Mouse (Mus musculus): Measurements from ENCODE around the gene Xlr5c. TPM values are rescaled to one million over a fixed set of nuclear protein-coding genes. Genes with fewer than 3 reads are reported as not detected.
"Not testable (repeated sequence)": the region's sequence is repeated elsewhere in the genome, so short reads cannot be mapped to it uniquely, and the experiment has no call there.

Xlr5c gene
- polyA plus RNA-seq (2015; fragmentation: Nextera tagmentation; extraction: Ambion mirVana) = not detected in 2 replicates

DNA sequence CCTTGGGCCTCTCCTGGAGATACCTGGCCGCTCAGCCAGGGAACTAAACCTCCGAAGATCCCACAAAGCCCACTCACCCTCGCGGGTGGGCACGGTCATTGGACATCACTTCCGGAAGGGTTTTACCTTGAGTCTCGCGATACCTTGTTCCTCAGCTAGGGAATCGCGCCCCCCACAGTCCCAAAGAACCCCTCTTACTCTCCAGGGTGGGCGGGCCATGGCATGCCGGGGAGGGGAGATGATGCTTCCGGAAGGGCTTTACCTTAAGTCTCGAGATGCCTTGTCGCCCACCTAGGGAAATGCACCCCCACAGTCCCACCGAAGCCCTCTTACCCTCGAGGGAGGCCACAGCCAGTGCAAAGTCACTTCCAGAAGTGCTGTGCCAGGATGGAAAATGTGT is at the start of gene Xlr5c, which contains the start of gene Xlr5a:
Gene Xlr5c (minus strand): TSS at position 101 of the 400 bp plus-strand sequence.
Gene Xlr5a (minus strand): TSS at position 101 of the 400 bp plus-strand sequence.
- not testable (repeated sequence) for H3K27ac ChIP-seq (replicated peaks); H3K4me2 ChIP-seq (replicated peaks); H3K36me3 ChIP-seq; ATAC-seq (replicated peaks); H3K9me3 ChIP-seq; H3K4me1 ChIP-seq; H3K27me3 ChIP-seq; H3K4me3 ChIP-seq; H3K9ac ChIP-seq (replicated peaks)
- WGBS = 93% methylated on average over 15 of the region's 17 CpGs

DNA sequence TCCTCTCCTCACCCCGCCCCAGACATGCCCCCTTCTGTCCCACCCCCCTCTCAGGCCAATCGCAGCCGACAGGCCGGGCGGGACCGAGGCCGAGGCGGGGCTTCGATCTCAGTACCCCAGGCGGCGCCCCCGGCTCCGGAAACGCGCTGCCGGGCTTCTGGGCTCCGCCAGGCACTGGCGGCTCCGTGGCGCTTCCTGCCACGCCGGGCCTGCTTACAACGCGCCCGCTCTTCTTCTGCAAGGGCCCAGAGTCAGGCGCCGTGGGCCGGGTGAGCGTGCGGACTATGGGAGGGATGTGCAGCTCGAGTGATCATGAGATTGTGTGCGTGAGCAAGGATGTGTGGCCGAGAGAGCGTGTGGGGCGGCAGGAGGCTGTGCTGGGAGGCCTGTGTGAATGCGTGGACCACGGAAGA is 49.7 kb upstream of the Xlr5c start, which contains the start of gene Zfp275:
Gene Zfp275 (plus strand): TSS at position 139 of the 413 bp plus-strand sequence.
- Histone ChIP-seq H3K9ac (replicated peaks) (peak within 1 kb of the TSS; percentile 71), H3K36me3 (no peaks in the 10 kb centered on the region), H3K27ac (replicated peaks) (peak within 1 kb of the TSS; percentile 77), H3K4me1 (peaks cover 5% of the 10 kb centered on the region), H3K27me3 (no peaks in the 10 kb centered on the region), H3K4me3 (peak within 1 kb of the TSS; percentile 54), H3K4me2 (replicated peaks) (peak within 1 kb of the TSS; percentile 51), H3K9me3 (no peaks in the 10 kb centered on the region)
- 28% methylated on average over 37 of the region's 37 CpGs for whole genome bisulfite sequencing
- ATAC-seq (replicated peaks) = peak; percentile 98

DNA sequence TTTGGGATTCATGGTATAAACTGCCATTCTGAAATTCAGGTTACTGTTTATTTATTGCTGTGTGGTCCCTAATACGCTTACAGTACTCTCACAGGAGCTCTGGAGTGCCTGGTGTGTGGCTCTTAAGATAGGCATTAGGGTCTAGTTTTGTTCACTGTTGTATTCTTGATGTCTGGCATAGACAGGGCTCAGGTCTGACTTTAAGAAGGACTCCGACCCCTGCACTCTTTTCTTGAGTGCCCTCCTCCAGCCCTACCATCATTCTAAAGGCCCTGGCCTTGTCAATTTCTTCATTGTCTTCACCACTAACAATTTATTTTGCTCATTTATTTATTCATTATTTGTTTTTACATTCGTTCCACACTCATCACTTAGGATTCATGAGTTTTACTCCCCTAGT is 49.3 kb upstream of the Xlr5c start:
- no peak overlapping the region for H3K27ac ChIP-seq (replicated peaks)
- peak overlapping the region; percentile 71; the same call in 1 of the 2 replicates for H3K9ac ChIP-seq (replicated peaks)
- no peaks in the 10 kb centered on the region for H3K9me3 ChIP-seq
- peak overlapping the region; percentile 54 for H3K4me3 ChIP-seq
- 39% methylated on average over 3 of the region's 3 CpGs for WGBS
- ATAC-seq (replicated peaks) = peak; percentile 44
- H3K27me3 ChIP-seq = no peaks in the 10 kb centered on the region
- H3K4me1 ChIP-seq = peaks cover 5% of the 10 kb centered on the region
- no peaks in the 10 kb centered on the region for H3K36me3 ChIP-seq
- peak overlapping the region; percentile 51 for H3K4me2 ChIP-seq (replicated peaks)

DNA sequence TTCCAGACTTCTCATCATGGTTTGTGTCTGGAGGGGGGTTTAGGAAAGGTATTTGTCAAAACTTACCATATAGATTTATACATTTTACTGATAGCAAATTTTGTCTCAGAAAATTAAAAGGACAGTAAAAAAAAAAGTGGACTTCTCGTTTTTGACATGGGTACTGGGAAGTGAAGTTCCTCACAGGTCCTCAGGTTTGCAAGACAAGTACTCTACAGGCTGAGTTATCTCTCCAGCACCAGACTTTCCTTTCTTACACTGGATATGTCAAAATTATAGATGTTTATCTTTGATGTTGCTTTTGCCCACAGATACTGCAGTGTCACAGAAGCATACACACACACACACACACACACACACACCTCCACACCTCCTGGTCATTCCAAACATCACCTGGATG is 48.7 kb upstream of the Xlr5c start:
- Histone ChIP-seq H3K27me3 (no peaks in the 10 kb centered on the region), H3K4me3 (no peak overlapping the region), H3K36me3 (no peaks in the 10 kb centered on the region), H3K27ac (replicated peaks) (no peak overlapping the region), H3K9me3 (no peaks in the 10 kb centered on the region), H3K4me2 (replicated peaks) (no peak overlapping the region), H3K9ac (replicated peaks) (no peak overlapping the region), H3K4me1 (peaks cover 5% of the 10 kb centered on the region)
- no peak for ATAC-seq (replicated peaks)
- WGBS = 58% methylated on average over 1 of the region's 1 CpGs

DNA sequence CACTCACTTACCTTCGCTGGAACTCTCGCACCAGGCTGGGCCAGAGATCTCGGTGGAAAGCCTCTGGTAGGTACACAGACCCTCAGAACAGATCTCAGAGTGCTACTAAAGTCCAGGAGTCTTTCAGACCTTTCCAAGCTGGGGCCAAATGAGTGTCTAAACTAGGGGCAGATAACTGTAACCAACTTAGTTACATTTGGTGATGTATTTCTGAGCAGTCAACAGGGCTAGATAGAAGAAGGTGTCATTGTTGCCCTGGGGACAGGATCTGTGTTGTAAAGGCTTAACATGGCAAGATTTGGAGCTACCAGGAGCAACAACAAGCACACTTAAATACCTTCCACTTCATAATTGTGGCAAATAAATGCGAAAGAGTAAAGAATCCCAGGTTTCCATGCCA is 44.0 kb upstream of the Xlr5c start, which contains the start of gene Gm45015:
Gene Gm45015 (minus strand): TSS at position 101 of the 400 bp plus-strand sequence.
- H3K4me1 ChIP-seq = no peaks in the 10 kb centered on the region
- H3K27me3 ChIP-seq = no peaks in the 10 kb centered on the region
- no peak within 1 kb of the TSS for H3K4me2 ChIP-seq (replicated peaks)
- H3K36me3 ChIP-seq = no peaks in the 10 kb centered on the region
- WGBS = 82% methylated on average over 4 of the region's 4 CpGs
- ATAC-seq (replicated peaks) = no peak
- H3K9ac ChIP-seq (replicated peaks) = no peak within 1 kb of the TSS
- no peak within 1 kb of the TSS for H3K4me3 ChIP-seq
- no peak within 1 kb of the TSS for H3K27ac ChIP-seq (replicated peaks)
- H3K9me3 ChIP-seq = no peaks in the 10 kb centered on the region

DNA sequence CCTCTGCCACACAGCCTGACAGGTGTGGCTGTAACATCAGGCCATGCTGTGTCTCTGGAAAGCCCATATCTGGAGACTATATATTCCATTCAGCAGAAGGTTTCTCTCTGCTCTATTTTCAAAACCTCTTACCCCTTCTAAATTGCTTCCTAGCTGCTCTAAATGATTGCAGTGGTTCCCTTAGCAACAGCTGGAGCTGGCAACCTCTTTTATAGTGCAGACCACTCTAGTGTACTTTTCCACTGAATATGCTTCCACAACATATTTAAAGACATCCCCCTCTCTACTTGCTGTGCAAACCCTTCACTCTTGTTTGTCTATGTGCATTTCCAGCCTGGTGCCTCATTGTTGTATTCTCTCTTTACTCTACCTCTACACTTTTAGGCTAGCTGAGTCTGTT is 40.8 kb upstream of the Xlr5c start:
- Histone ChIP-seq H3K27me3 (no peaks in the 10 kb centered on the region), H3K27ac (replicated peaks) (no peak overlapping the region), H3K4me3 (no peak overlapping the region), H3K4me2 (replicated peaks) (no peak overlapping the region), H3K36me3 (no peaks in the 10 kb centered on the region), H3K9ac (replicated peaks) (no peak overlapping the region), H3K9me3 (no peaks in the 10 kb centered on the region), H3K4me1 (no peaks in the 10 kb centered on the region)
- no peak for ATAC-seq (replicated peaks)

DNA sequence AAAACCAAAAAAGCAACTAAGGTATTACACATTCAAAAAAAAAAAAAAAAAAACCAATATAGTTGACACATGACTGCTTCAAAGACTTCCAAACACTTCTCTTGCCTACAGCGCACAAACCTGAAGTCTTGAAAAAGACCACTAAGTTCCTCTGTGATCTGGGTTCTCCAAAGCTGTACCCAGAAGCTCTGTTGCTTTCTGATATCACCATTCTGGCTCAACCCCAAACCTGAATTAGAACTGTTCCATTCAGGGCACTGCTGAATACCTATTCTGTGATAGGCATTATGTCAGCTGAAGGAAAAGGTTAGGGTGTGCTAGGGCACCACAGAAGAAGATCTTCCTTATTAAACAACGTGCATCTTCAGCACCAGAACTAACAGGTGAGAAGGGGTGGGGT is 34.4 kb upstream of the Xlr5c start:
- ATAC-seq (replicated peaks) = no peak

DNA sequence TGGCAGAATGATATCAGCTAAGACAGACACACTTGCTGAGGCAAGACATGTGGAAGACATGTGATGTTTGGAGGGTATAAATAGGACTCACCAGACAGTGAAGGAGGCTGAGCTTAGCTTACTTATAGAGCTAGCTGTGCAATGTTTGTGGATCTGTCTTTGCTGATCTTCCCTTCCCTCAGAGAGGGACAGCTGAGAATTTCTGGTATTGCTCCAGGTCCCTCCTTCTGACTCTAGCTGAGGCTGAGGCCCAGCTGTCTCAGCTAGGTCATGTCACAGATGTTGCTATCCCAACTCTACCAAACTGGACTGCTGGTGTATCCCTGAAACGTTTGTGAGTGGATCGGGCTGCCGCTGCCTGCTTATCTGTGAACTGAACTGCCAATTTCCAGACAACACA is 28.3 kb upstream of the Xlr5c start:
- Histone ChIP-seq H3K9ac (replicated peaks) (no peak overlapping the region), H3K27ac (replicated peaks) (no peak overlapping the region), H3K4me2 (replicated peaks) (no peak overlapping the region), H3K4me3 (no peak overlapping the region), H3K9me3 (no peaks in the 10 kb centered on the region), H3K36me3 (no peaks in the 10 kb centered on the region), H3K27me3 (no peaks in the 10 kb centered on the region), H3K4me1 (no peaks in the 10 kb centered on the region)
- no peak for ATAC-seq (replicated peaks)
- 74% methylated on average over 3 of the region's 3 CpGs for WGBS

More for the DNA sequence above, 34.4 kb upstream of the Xlr5c start:
- no peak overlapping the region for H3K4me3 ChIP-seq
- WGBS = 81% methylated on average over 2 of the region's 2 CpGs
- H3K27ac ChIP-seq (replicated peaks) = no peak overlapping the region
- H3K9ac ChIP-seq (replicated peaks) = no peak overlapping the region
- no peaks in the 10 kb centered on the region for H3K27me3 ChIP-seq
- no peaks in the 10 kb centered on the region for H3K9me3 ChIP-seq
- no peak overlapping the region for H3K4me2 ChIP-seq (replicated peaks)
- no peaks in the 10 kb centered on the region for H3K36me3 ChIP-seq
- H3K4me1 ChIP-seq = no peaks in the 10 kb centered on the region

DNA sequence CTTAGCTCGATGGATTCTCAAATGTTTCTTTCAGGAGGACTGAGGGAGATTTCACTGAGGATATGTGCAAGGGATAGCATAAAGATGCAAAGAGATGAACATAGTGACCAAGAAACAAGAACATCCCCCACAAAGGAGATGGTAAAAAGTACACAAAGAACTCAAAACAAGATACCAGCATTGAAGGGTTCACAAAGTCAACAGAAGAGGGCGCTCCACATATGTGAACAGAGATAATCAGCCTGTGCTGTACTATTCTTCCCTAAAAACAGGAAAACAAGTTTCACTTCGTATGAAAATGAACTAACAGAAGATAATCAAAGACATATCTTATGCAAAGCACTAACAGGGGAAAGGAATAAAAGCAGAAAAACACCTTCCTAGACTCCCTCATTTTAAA is 19.7 kb upstream of the Xlr5c start:
- no peak overlapping the region for H3K9ac ChIP-seq (replicated peaks)
- H3K27me3 ChIP-seq = no peaks in the 10 kb centered on the region
- no peak overlapping the region for H3K27ac ChIP-seq (replicated peaks)
- H3K4me3 ChIP-seq = no peak overlapping the region
- no peak overlapping the region for H3K4me2 ChIP-seq (replicated peaks)
- no peak for ATAC-seq (replicated peaks)
- WGBS = 47% methylated on average over 3 of the region's 3 CpGs
- H3K36me3 ChIP-seq = no peaks in the 10 kb centered on the region
- no peaks in the 10 kb centered on the region for H3K4me1 ChIP-seq
- H3K9me3 ChIP-seq = no peaks in the 10 kb centered on the region

DNA sequence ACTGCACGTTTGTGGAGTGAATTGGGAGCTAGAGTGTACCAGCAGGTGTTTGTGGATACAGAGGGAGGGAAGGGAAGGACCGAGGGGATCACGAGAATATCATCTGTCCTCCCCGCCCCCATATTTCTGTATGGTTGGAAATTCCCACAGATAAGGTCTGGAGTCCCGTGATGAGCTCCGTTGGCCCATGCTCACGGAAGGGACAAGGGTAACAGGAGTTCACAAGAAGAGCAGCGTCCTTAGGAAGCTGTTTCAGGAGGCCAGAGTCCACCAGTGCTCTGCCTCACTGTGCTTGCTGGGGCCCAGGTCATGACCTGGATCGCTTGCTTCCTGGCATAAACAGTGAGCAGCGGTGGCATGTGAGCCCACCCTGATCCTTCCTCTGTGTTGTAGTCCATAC is 3.0 kb upstream of the Xlr5c start:
- not testable (repeated sequence) for H3K4me1 ChIP-seq; H3K4me2 ChIP-seq (replicated peaks); H3K4me3 ChIP-seq; H3K36me3 ChIP-seq; H3K9ac ChIP-seq (replicated peaks); H3K27me3 ChIP-seq; ATAC-seq (replicated peaks); H3K27ac ChIP-seq (replicated peaks); H3K9me3 ChIP-seq
- 81% methylated on average over 9 of the region's 10 CpGs for WGBS

DNA sequence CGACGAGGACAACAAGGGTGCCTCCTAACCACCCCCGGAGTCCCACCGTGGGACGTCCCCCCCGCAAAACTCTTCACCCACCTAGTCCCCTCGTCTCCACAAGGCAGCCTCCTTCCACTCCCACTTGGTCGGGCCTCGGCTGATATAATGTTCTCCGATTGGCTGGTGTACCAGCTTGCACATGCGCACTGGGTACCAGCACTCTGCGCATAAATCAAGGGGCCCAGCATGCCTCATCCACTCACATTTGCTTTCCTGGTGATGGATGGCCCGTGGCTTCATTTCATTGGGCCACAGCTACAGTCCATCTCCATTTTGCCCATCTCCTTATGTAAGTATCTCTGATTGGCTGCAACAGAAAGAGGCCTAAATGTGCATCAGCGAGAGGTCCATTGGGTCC is 27.5 kb downstream of the Xlr5c start, which contains the start of gene Xlr3c:
Gene Xlr3c (minus strand): TSS at position 121 of the 400 bp plus-strand sequence.
- not testable (repeated sequence) for H3K27ac ChIP-seq (replicated peaks); H3K4me2 ChIP-seq (replicated peaks); H3K9ac ChIP-seq (replicated peaks); H3K9me3 ChIP-seq; H3K4me1 ChIP-seq; H3K36me3 ChIP-seq; H3K4me3 ChIP-seq; ATAC-seq (replicated peaks); H3K27me3 ChIP-seq
- 91% methylated on average over 14 of the region's 14 CpGs for WGBS

DNA sequence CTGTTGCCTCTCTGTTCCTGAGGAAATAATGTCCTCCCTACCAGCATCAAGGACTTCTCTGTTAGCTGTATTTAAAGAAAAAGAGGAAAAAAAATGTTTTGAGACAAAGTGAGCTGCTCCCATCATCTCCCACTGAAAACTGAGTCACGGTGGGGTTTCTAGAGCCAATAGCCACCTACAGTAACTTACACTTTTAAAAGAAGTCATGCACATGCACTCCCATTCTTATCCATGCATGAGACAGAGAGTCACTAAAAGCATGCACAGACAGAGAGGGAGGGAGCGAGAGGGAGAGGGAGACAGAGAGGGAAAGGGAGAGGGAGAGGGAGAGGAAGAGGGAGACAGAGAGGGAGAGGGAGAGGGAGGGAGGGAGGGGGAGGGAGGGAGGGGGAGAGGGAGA is 30.3 kb downstream of the Xlr5c start:
- not testable (repeated sequence) for H3K27me3 ChIP-seq; H3K9ac ChIP-seq (replicated peaks); H3K4me2 ChIP-seq (replicated peaks); H3K9me3 ChIP-seq; ATAC-seq (replicated peaks); H3K36me3 ChIP-seq; H3K4me3 ChIP-seq; H3K27ac ChIP-seq (replicated peaks); H3K4me1 ChIP-seq
- WGBS = 88% methylated on average over 1 of the region's 2 CpGs

DNA sequence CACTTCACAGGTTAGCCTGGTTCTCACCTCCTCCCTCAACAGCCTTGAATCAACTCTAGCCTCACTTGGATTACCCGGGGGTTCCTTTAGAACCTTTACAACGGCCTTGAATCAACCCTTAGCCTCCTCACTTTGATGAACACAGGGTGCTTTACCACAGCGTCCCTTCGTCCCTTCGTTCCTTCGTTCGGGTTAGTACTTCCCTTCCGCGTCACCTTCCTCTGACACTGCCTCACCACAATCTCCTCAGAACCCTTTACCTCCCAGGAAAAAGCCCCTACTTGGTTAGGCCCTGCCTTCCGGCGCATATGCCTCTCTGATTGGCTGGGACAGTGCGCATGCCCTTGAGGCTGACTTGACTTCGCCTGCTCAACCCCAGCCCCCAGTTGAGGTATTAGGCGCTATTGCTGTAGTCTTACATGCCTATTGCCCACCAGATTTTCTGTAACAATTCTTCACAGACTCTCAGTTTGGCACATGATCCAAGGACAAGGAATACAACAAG is 49.9 kb downstream of the Xlr5c start, which contains the start of gene Xlr4c:
Gene Xlr4c (minus strand): TSS at position 310 of the 505 bp plus-strand sequence.
- H3K9ac ChIP-seq (replicated peaks); H3K4me2 ChIP-seq (replicated peaks); H3K4me1 ChIP-seq; H3K9me3 ChIP-seq; H3K4me3 ChIP-seq; H3K27ac ChIP-seq (replicated peaks); ATAC-seq (replicated peaks); H3K36me3 ChIP-seq; H3K27me3 ChIP-seq: not testable (repeated sequence)
- 91% methylated on average over 14 of the region's 14 CpGs for WGBS

Measured in forebrain, embryonic 15.5 days (tissue).